Mouse (Mus musculus) heart, embryonic 12.5 days (tissue): ENCODE results near the gene Gm5460. TPM values are rescaled to one million over a fixed set of nuclear protein-coding genes. Genes with fewer than 3 reads are reported as not detected.

Experiments used
- polyA plus RNA-seq: library from polyadenylated mRNA; unstranded; fragments of >200 nt; fragmentation: Nextera tagmentation; extraction: Ambion mirVana; gene quantifications from 2 replicates; pipeline ENCODE4 v1.2.1, GENCODE M21; 2016

The Gm5460 gene
- polyA plus RNA-seq, 1 experiment from 2014 or later, result not detected

Other genes starting within 250 kb of the Gm5460 start
- 1.3 and 1.5 TPM in 2 replicates for gene Gdf10, start 93.2 kb upstream of the Gm5460 start, polyA plus RNA-seq
- 0.46 and 0.80 TPM in 2 replicates for gene Gdf2, start 75.7 kb upstream of the Gm5460 start, polyA plus RNA-seq
- gene Rbp3, start 62.8 kb upstream of the Gm5460 start, polyA plus RNA-seq, result 0.14 and 0.36 TPM in 2 replicates
- gene Zfp488, start 38.0 kb upstream of the Gm5460 start, polyA plus RNA-seq, result 0.04 TPM in 1 of 2 replicates, not detected in the other
- not detected in 2 replicates for gene Gm30083, start 1.6 kb upstream of the Gm5460 start, polyA plus RNA-seq
- gene Antxrl, start 35.9 kb downstream of the Gm5460 start, polyA plus RNA-seq, result not detected in 2 replicates
- 0.61 and 0.74 TPM in 2 replicates for gene Anxa8, start 69.2 kb downstream of the Gm5460 start, polyA plus RNA-seq
- not detected in 2 replicates for gene A630023A22Rik, start 86.0 kb downstream of the Gm5460 start, polyA plus RNA-seq
- gene Npy4r, start 135.7 kb downstream of the Gm5460 start, polyA plus RNA-seq, result 0.19 and 0.22 TPM in 2 replicates
- 0.27 and 0.80 TPM in 2 replicates for gene Gprin2, start 184.9 kb downstream of the Gm5460 start, polyA plus RNA-seq
- gene Syt15, start 202.8 kb downstream of the Gm5460 start, polyA plus RNA-seq, result 0.26 and 0.72 TPM in 2 replicates